8 mouse cellular contexts compared by ENCODE assay signal in genomic region chr11:6528186-6529006, GRCm38 (mm10). TPM values are rescaled to one million over a fixed set of nuclear protein-coding genes. Genes with fewer than 3 reads are reported as not detected.
DNase-seq lines count a peak whose midpoint lies in the region; ATAC-seq lines count a peak whose summit lies in the region.

No protein-coding gene starts in this region.

- no peaks in the 10 kb centered on the region for H3K9me3 ChIP-seq in hindbrain, embryonic 13.5 days

- peak; percentile 96 for ATAC-seq in hindbrain, embryonic 13.5 days (ENCODE audit: low FRiP score)

- H3K4me1 ChIP-seq in hindbrain, embryonic 13.5 days (replicated peaks): peaks cover 20% of the 10 kb centered on the region

- H3K27me3 ChIP-seq in hindbrain, embryonic 13.5 days: no peaks in the 10 kb centered on the region

- WGBS in hindbrain, embryonic 13.5 days: under 1% methylated on average over 51 of the region's 51 CpGs

- peak overlapping the region; percentile 87 for H3K27ac ChIP-seq in hindbrain, embryonic 13.5 days

- peak overlapping the region; percentile 89 for H3K4me2 ChIP-seq in hindbrain, embryonic 13.5 days

- H3K9ac ChIP-seq in hindbrain, embryonic 13.5 days: peak overlapping the region; percentile 84

- DNase-seq in NIH3T3 (ENCODE audit: low read depth): peak; percentile 100
- peak; percentile 100 for DNase-seq in cerebellum, postnatal 10 days
- DNase-seq in frontal cortex, postnatal 10 days (ENCODE audit: low spot score in 2 of 2): peak; percentile 94 to 98
- peak; percentile 96 to 99 for DNase-seq in layer of hippocampus, postnatal 25 days (ENCODE audit: extremely low spot score in 1 of 2, low spot score in 1 of 2)
- peak; percentile 96 for DNase-seq in lung, postnatal 25 days (ENCODE audit: low spot score)
- peak; percentile 99 for DNase-seq in retina, embryonic 14.5 days (ENCODE audit: low spot score)
- peak; percentile 100 for DNase-seq in thymus, postnatal 4 days

- H3K4me3 ChIP-seq in hindbrain, embryonic 13.5 days: peak overlapping the region; percentile 61

- peaks cover 31% of the 10 kb centered on the region for H3K36me3 ChIP-seq in hindbrain, embryonic 13.5 days

RNA-seq across cellular contexts. Expression of gene Myo1g, which starts 7.6 kb away (rescaled TPM):
- polyA plus RNA-seq in hindbrain, embryonic 13.5 days (2015; fragmentation: Nextera tagmentation; extraction: Ambion mirVana): 0.42 and 0.48 TPM in 2 replicates
- total RNA-seq in layer of hippocampus, postnatal 25 days (2021): under 1 TPM; 0.20 to 0.47 TPM

RNA-seq across cellular contexts. Expression of gene Ccm2, which starts 18.3 kb away (rescaled TPM):
- polyA plus RNA-seq in hindbrain, embryonic 13.5 days (2015; fragmentation: Nextera tagmentation; extraction: Ambion mirVana): 94.1 and 99.0 TPM in 2 replicates
- 10 to 100 TPM; 51.8 to 54.9 TPM for total RNA-seq in layer of hippocampus, postnatal 25 days (2021)

RNA-seq across cellular contexts. Expression of gene Purb, which starts 52.7 kb away (rescaled TPM):
- polyA plus RNA-seq in hindbrain, embryonic 13.5 days (2015; fragmentation: Nextera tagmentation; extraction: Ambion mirVana): 12.6 and 13.0 TPM in 2 replicates
- total RNA-seq in layer of hippocampus, postnatal 25 days (2021): 100 to 1,000 TPM; 253 to 270 TPM

Comparison
In these comparisons a context has a peak if more than half of its experiments do, and no peak if none do; other contexts are left out.
1. Peak in every context shown above with its lines: DNase-seq, ATAC-seq, H3K4me3 ChIP-seq and H3K27ac ChIP-seq.